Mouse (Mus musculus) liver, adult 2 months (tissue): ENCODE measurements around the gene Tsc22d4.

Experiments used
- CTCF ChIP-seq: fragments of 200-500 bp; IDR thresholded peaks from 2 replicates; pipeline ENCODE4 v1.5.1; 2011; ENCODE audit warnings: low read depth, low read length, control low read depth
- POLR2A ChIP-seq: fragments of 200-500 bp; IDR thresholded peaks from 2 replicates; pipeline ENCODE4 v1.6.1; 2011; ENCODE audit warnings: low read length, control low read depth; ENCODE audit not compliant: insufficient read depth; ENCODE audit errors: extremely low read depth

- TF ChIP-seq POLR2A (no peak), CTCF (no peak)
These were observed 29.8 kb upstream of the Tsc22d4 start for GRCm38 (mm10) chr5:137715685-137716084.
